Mouse (Mus musculus) liver, adult 2 months (tissue): Measurements from ENCODE around the gene Sart3.

Experiments
- CTCF ChIP-seq: fragments of 200-500 bp; IDR thresholded peaks from 2 replicates; pipeline ENCODE4 v1.5.1; 2011; ENCODE audit warnings: low read depth, low read length, control low read depth
- POLR2A ChIP-seq: fragments of 200-500 bp; IDR thresholded peaks from 2 replicates; pipeline ENCODE4 v1.6.1; 2011; ENCODE audit warnings: low read length, control low read depth; ENCODE audit not compliant: insufficient read depth; ENCODE audit errors: extremely low read depth

- TF ChIP-seq POLR2A (no peak), CTCF (peak; percentile 22; the same call in 1 of the 2 replicates)
Measured at GRCm38 (mm10) chr5:113722224-113723013, 49.9 kb downstream of the Sart3 start.
